Mouse (Mus musculus) CH12.LX (cell line): Measurements from ENCODE around the gene Scly. TPM values are rescaled to one million over a fixed set of nuclear protein-coding genes. Genes with fewer than 3 reads are reported as not detected.

Experiments used
- DNase-seq: peaks from one replicate; pipeline ENCODE4 v3.0.0-alpha.2; 2013; ENCODE audit errors: extremely low read depth
- H3K27ac ChIP-seq: 2 replicates; pipeline ENCODE4 v1.5.1; 2012; ENCODE audit warnings: low read depth, mild to moderate bottlenecking, control low read depth, moderate library complexity; ENCODE audit not compliant: insufficient read depth
- H3K27me3 ChIP-seq: replicated peaks from 2 replicates; pipeline ENCODE3; 2012; ENCODE audit warnings: inconsistent platforms
- H3K36me3 ChIP-seq, 2 experiments: replicated peaks in 1 of 2; 2 replicates each; pipeline versions ENCODE3 to v1.6.1; 2012; ENCODE audit warnings: inconsistent platforms in 1 of 2, low read length in 1 of 2, mild to moderate bottlenecking in 1 of 2, mixed read lengths in 1 of 2, moderate library complexity in 1 of 2; ENCODE audit not compliant: control insufficient read depth in 1 of 2, insufficient read depth in 1 of 2
- H3K4me1 ChIP-seq, 2 experiments: 2 replicates each; pipeline ENCODE4 v1.6.1; 2012; ENCODE audit warnings: inconsistent platforms in 1 of 2, moderate library complexity in 1 of 2; ENCODE audit not compliant: insufficient read depth in 2 of 2, control insufficient read depth in 1 of 2
- H3K4me2 ChIP-seq: 2 replicates; pipeline ENCODE4 v1.6.1; 2012; ENCODE audit warnings: low read depth, mild to moderate bottlenecking, control low read depth; ENCODE audit not compliant: poor library complexity, insufficient read depth, severe bottlenecking
- H3K4me3 ChIP-seq, 3 experiments: fragments of 150-350 bp in 1 of 3; sonication (generic) in 1 of 3; replicated peaks in 1 of 3; 2 replicates each; pipeline versions ENCODE3 to v1.5.1; 2011 to 2012; ENCODE audit warnings: low read depth in 2 of 3, low read length in 2 of 3, mild to moderate bottlenecking in 2 of 3, moderate library complexity in 2 of 3, control low read depth in 1 of 3, improper control_type of control experiment in 1 of 3, inconsistent platforms in 1 of 3, mixed read lengths in 1 of 3; ENCODE audit not compliant: poor library complexity in 1 of 3
- H3K79me2 ChIP-seq: replicated peaks from 2 replicates; pipeline ENCODE4 v1.6.1; 2012; ENCODE audit warnings: mild to moderate bottlenecking, moderate library complexity; ENCODE audit not compliant: control insufficient read depth, poor library complexity, insufficient read depth, severe bottlenecking; ENCODE audit errors: extremely low read depth
- H3K9ac ChIP-seq: 2 replicates; pipeline ENCODE4 v1.6.1; 2012; ENCODE audit warnings: low read depth, mild to moderate bottlenecking, control low read depth, moderate library complexity; ENCODE audit not compliant: insufficient read depth
- H3K9me3 ChIP-seq: replicated peaks from 2 replicates; pipeline ENCODE3; 2012; ENCODE audit warnings: low read length, inconsistent platforms, mixed read lengths
- BHLHE40 ChIP-seq: IDR thresholded peaks from 2 replicates; pipeline ENCODE4 v1.6.1; 2011; ENCODE audit warnings: mild to moderate bottlenecking, low read depth, low read length, improper control_type of control experiment
- CHD1 ChIP-seq: IDR thresholded peaks from 2 replicates; pipeline ENCODE4 v1.6.1; 2012; ENCODE audit warnings: low read depth, low read length, improper control_type of control experiment, inconsistent platforms
- CHD2 ChIP-seq: IDR thresholded peaks from 2 replicates; pipeline ENCODE4 v1.6.1; 2011; ENCODE audit warnings: low read length, improper control_type of control experiment
- CTCF ChIP-seq, 2 experiments: IDR thresholded peaks in 1 of 2; conservative IDR thresholded peaks in 1 of 2; 2 replicates each; pipeline ENCODE4 v1.5.1; 2011 to 2012; ENCODE audit warnings: low read depth in 2 of 2, low read length in 2 of 2, improper control_type of control experiment in 1 of 2, inconsistent platforms in 1 of 2, mild to moderate bottlenecking in 1 of 2, moderate library complexity in 1 of 2
- E2F4 ChIP-seq: IDR thresholded peaks from 2 replicates; pipeline ENCODE4 v1.6.1; 2011; ENCODE audit warnings: low read depth, low read length, improper control_type of control experiment; ENCODE audit not compliant: insufficient replicate concordance
- ELF1 ChIP-seq: IDR thresholded peaks from 2 replicates; pipeline ENCODE4 v1.6.1; 2014; ENCODE audit warnings: low read depth, mild to moderate bottlenecking, inconsistent platforms, low read length, improper control_type of control experiment
- EP300 ChIP-seq: IDR thresholded peaks from 2 replicates; pipeline ENCODE4 v1.6.1; 2011; ENCODE audit warnings: low read length, improper control_type of control experiment
- ETS1 ChIP-seq: conservative IDR thresholded peaks from 2 replicates; pipeline ENCODE4 v1.6.1; 2012; ENCODE audit warnings: low read depth, mild to moderate bottlenecking, inconsistent platforms, low read length, improper control_type of control experiment, moderate library complexity
- GABPA ChIP-seq: IDR thresholded peaks from 2 replicates; pipeline ENCODE4 v1.6.1; 2012; ENCODE audit warnings: low read depth, low read length, improper control_type of control experiment, inconsistent platforms; ENCODE audit not compliant: insufficient replicate concordance
- HCFC1 ChIP-seq: IDR thresholded peaks from 2 replicates; pipeline ENCODE4 v1.6.1; 2012; ENCODE audit warnings: low read depth, mild to moderate bottlenecking, inconsistent platforms, low read length, improper control_type of control experiment
- IRF4 ChIP-seq: IDR thresholded peaks from 2 replicates; pipeline ENCODE4 v1.6.1; 2014; ENCODE audit warnings: low read depth, mild to moderate bottlenecking, inconsistent platforms, low read length, improper control_type of control experiment
- JUN ChIP-seq: IDR thresholded peaks from 2 replicates; pipeline ENCODE4 v1.6.1; 2011; ENCODE audit warnings: low read depth, mild to moderate bottlenecking, low read length, improper control_type of control experiment, moderate library complexity; ENCODE audit not compliant: insufficient read depth
- JUND ChIP-seq: conservative IDR thresholded peaks from 2 replicates; pipeline ENCODE4 v1.6.1; 2011; ENCODE audit warnings: low read depth, low read length, improper control_type of control experiment
- MAFK ChIP-seq: IDR thresholded peaks from 2 replicates; pipeline ENCODE4 v1.6.1; 2011; ENCODE audit warnings: low read length, improper control_type of control experiment; ENCODE audit not compliant: insufficient replicate concordance
- MAX ChIP-seq: IDR thresholded peaks from 2 replicates; pipeline ENCODE4 v1.6.1; 2011; ENCODE audit warnings: low read length, improper control_type of control experiment
- MAZ ChIP-seq: IDR thresholded peaks from 2 replicates; pipeline ENCODE4 v1.6.1; 2012; ENCODE audit warnings: low read depth, mild to moderate bottlenecking, inconsistent platforms, low read length, improper control_type of control experiment, moderate library complexity
- MEF2A ChIP-seq: IDR thresholded peaks from 2 replicates; pipeline ENCODE4 v1.6.1; 2014; ENCODE audit warnings: low read depth, mild to moderate bottlenecking, inconsistent platforms, low read length, improper control_type of control experiment, borderline replicate concordance
- MXI1 ChIP-seq: IDR thresholded peaks from 2 replicates; pipeline ENCODE4 v1.6.1; 2011; ENCODE audit warnings: mild to moderate bottlenecking, low read depth, low read length, improper control_type of control experiment
- MYC ChIP-seq: IDR thresholded peaks from 2 replicates; pipeline ENCODE4 v1.6.1; 2011; ENCODE audit warnings: low read depth, mild to moderate bottlenecking, improper control_type of control experiment, low read length
- NELFE ChIP-seq: IDR thresholded peaks from 2 replicates; pipeline ENCODE4 v1.6.1; 2011; ENCODE audit warnings: low read depth, low read length, improper control_type of control experiment
- NRF1 ChIP-seq: IDR thresholded peaks from 2 replicates; pipeline ENCODE4 v1.6.1; 2014; ENCODE audit warnings: low read depth, mild to moderate bottlenecking, inconsistent platforms, low read length, improper control_type of control experiment, moderate library complexity
- PAX5 ChIP-seq: IDR thresholded peaks from 2 replicates; pipeline ENCODE4 v1.6.1; 2012; ENCODE audit warnings: low read length, inconsistent platforms, mixed read lengths
- POLR2A ChIP-seq: IDR thresholded peaks from 2 replicates; pipeline ENCODE4 v1.6.1; 2011; ENCODE audit warnings: low read depth, mild to moderate bottlenecking, improper control_type of control experiment, low read length
- POLR2AphosphoS2 ChIP-seq: IDR thresholded peaks from 2 replicates; pipeline ENCODE4 v1.6.1; 2011; ENCODE audit warnings: low read depth, low read length, improper control_type of control experiment
- RAD21 ChIP-seq: IDR thresholded peaks from 2 replicates; pipeline ENCODE4 v1.6.1; 2011; ENCODE audit warnings: low read depth, mild to moderate bottlenecking, low read length, improper control_type of control experiment, moderate library complexity
- RCOR1 ChIP-seq: conservative IDR thresholded peaks from 2 replicates; pipeline ENCODE4 v1.6.1; 2012; ENCODE audit warnings: low read depth, mild to moderate bottlenecking, inconsistent platforms, low read length, improper control_type of control experiment
- SIN3A ChIP-seq: IDR thresholded peaks from 2 replicates; pipeline ENCODE4 v1.6.1; 2012; ENCODE audit warnings: low read length, improper control_type of control experiment, inconsistent platforms
- SMC3 ChIP-seq: IDR thresholded peaks from 2 replicates; pipeline ENCODE4 v1.6.1; 2011; ENCODE audit warnings: low read depth, low read length, improper control_type of control experiment
- TBP ChIP-seq: conservative IDR thresholded peaks from 2 replicates; pipeline ENCODE4 v1.6.1; 2011; ENCODE audit warnings: low read depth, low read length, improper control_type of control experiment
- TCF12 ChIP-seq: IDR thresholded peaks from 2 replicates; pipeline ENCODE4 v1.6.1; 2014; ENCODE audit warnings: low read depth, mild to moderate bottlenecking, inconsistent platforms, low read length, improper control_type of control experiment
- UBTF ChIP-seq: IDR thresholded peaks from 2 replicates; pipeline ENCODE4 v1.6.1; 2012; ENCODE audit warnings: low read depth, mild to moderate bottlenecking, inconsistent platforms, low read length, improper control_type of control experiment, moderate library complexity
- USF1 ChIP-seq: IDR thresholded peaks from 2 replicates; pipeline ENCODE4 v1.6.1; 2014; ENCODE audit warnings: low read depth, mild to moderate bottlenecking, inconsistent platforms, low read length, improper control_type of control experiment
- USF2 ChIP-seq: conservative IDR thresholded peaks from 2 replicates; pipeline ENCODE4 v1.6.1; 2011; ENCODE audit warnings: low read depth, low read length, improper control_type of control experiment
- ZC3H11A ChIP-seq: IDR thresholded peaks from 2 replicates; pipeline ENCODE4 v1.6.1; 2012; ENCODE audit warnings: low read depth, mild to moderate bottlenecking, inconsistent platforms, low read length, improper control_type of control experiment
- ZKSCAN1 ChIP-seq: IDR thresholded peaks from 2 replicates; pipeline ENCODE4 v1.6.1; 2012; ENCODE audit warnings: low read depth, inconsistent platforms, low read length, improper control_type of control experiment, borderline replicate concordance
- ZMIZ1 ChIP-seq: IDR thresholded peaks from 2 replicates; pipeline ENCODE4 v1.6.1; 2012; ENCODE audit warnings: low read depth, mild to moderate bottlenecking, inconsistent platforms, low read length, improper control_type of control experiment
- ZNF384 ChIP-seq: IDR thresholded peaks from 2 replicates; pipeline ENCODE4 v1.6.1; 2012; ENCODE audit warnings: low read depth, low read length, improper control_type of control experiment, inconsistent platforms
- dilution Hi-C: fragments of 300-500 bp; cut with MboI; formaldehyde crosslinking; loops from 2 replicates; pipeline ENCODE4 v1.14.3; 2020; ENCODE audit warnings: low sequenced_read_pairs; ENCODE audit not compliant: extremely low pct_unique_long_range_greater_than_20kb, extremely low pct_ligation_motif_present
- in situ Hi-C: fragments of 300-500 bp; cut with MboI; formaldehyde crosslinking; loops from 3 replicates; pipeline ENCODE4 v1.14.3; 2019; ENCODE audit warnings: low sequenced_read_pairs, low pct_ligation_motif_present, low pct_unique_long_range_greater_than_20kb, mixed read lengths
- polyA plus RNA-seq: library from polyadenylated mRNA; unstranded; fragments of >175 nt; gene quantifications from 2 replicates; pipeline ENCODE4 v1.2.1, GENCODE M21; 2012; ENCODE audit warnings: low read depth; ENCODE audit not compliant: insufficient read length
- total RNA-seq, 2 experiments: library from RNA; depleted of rRNA; stranded (reverse); fragments of 300-350 nt in 1 of 2; fragments of >200 nt in 1 of 2; gene quantifications; 2 replicates each; pipeline ENCODE4 v1.2.3; 2012 to 2014

The Scly gene
- total RNA-seq (2012; rRNA removed) (25.6 and 31.9 TPM in 2 replicates), total RNA-seq (2014; rRNA removed) (15.8 and 21.3 TPM in 2 replicates), polyA plus RNA-seq (66.6 and 71.2 TPM in 2 replicates)

GRCm38 (mm10) chr1:91297799-91298744, at the start of gene Scly:
TSS of gene Scly (plus strand) at chr1:91298338.
- peak within 1 kb of the TSS; percentile 66 to 97 (median 77) for H3K4me3 ChIP-seq
- peak within 1 kb of the TSS; percentile 96 for H3K9ac ChIP-seq
- no peaks in the 10 kb centered on the region for H3K27me3 ChIP-seq
- peaks cover 5% of the 10 kb centered on the region; the same call in 1 of the 2 replicates for H3K79me2 ChIP-seq
- H3K9me3 ChIP-seq, result no peaks in the 10 kb centered on the region
- dilution Hi-C loops, result no loop called here
- H3K4me1 ChIP-seq, result peaks cover 5 to 38% of the 10 kb centered on the region in 2 experiments
- peak within 1 kb of the TSS; percentile 86 for H3K27ac ChIP-seq
- peak within 1 kb of the TSS; percentile 94 for H3K4me2 ChIP-seq
- in situ Hi-C loops, result no loop called here
- DNase-seq, result peak; percentile 89
- H3K36me3 ChIP-seq, result peaks cover 17 to 47% of the 10 kb centered on the region in 2 experiments
- TF ChIP-seq ZMIZ1 (peak; percentile 93), ZKSCAN1 (peak; percentile 97), NRF1 (no peak), EP300 (no peak), USF1 (peak; percentile 93), POLR2A (peak; percentile 83), ZNF384 (no peak), TBP (peak; percentile 66), ETS1 (no peak), POLR2AphosphoS2 (peak; percentile 92), CHD2 (peak; percentile 68; the same call in 1 of the 2 replicates), E2F4 (no peak), CHD1 (no peak), RCOR1 (no peak), JUND (no peak), MAX (peak; percentile 87), MEF2A (peak; percentile 43; the same call in 1 of the 2 replicates), ELF1 (peak; percentile 55), JUN (no peak), SIN3A (peak; percentile 77), UBTF (0 out of 2 replicates have a peak, but pooled peaks have one; percentile 30), TCF12 (peak; percentile 80), CTCF (conservative IDR thresholded peaks at IDR 0.05 in 1 of 2, IDR thresholded peaks at IDR 0.05 in 1 of 2; ENCODE audit: low read depth in 2 of 2, low read length in 2 of 2) (no peak), MAZ (no peak), MYC (no peak), BHLHE40 (no peak; the same call in 1 of the 2 replicates), MAFK (no peak), PAX5 (no peak), USF2 (peak; percentile 84), MXI1 (peak; percentile 81; the same call in 1 of the 2 replicates), HCFC1 (no peak; the same call in 1 of the 2 replicates), NELFE (peak; percentile 73; the same call in 1 of the 2 replicates), IRF4 (no peak; the same call in none of the 2 replicates), ZC3H11A (no peak), SMC3 (no peak), GABPA (no peak), RAD21 (no peak)
